Mouse (Mus musculus): ENCODE data around the gene Ccdc138.

GRCm38 (mm10) chr10:58497320-58498284, at the start of gene Ccdc138:
- no peak; the same call in 1 of the 2 replicates for TF ChIP-seq CTCF (IDR thresholded peaks at IDR 0.05; ENCODE audit: borderline replicate concordance, insufficient read depth, low read depth, low read length)
- peak; percentile 18; the same call in 1 of the 2 replicates for TF ChIP-seq POLR2A (IDR thresholded peaks at IDR 0.05; ENCODE audit: borderline replicate concordance, insufficient read depth, low read length)

All from cerebellum, adult 2 months (tissue).